Comparison of ENCODE assay signal across 8 mouse cellular contexts in genomic region chr2:7395935-7396334, GRCm38 (mm10).
DNase-seq lines count a peak whose midpoint lies in the region; ATAC-seq and TF ChIP-seq lines count a peak whose summit lies in the region.

No protein-coding gene starts in this region.

- no peak for TF ChIP-seq CTCF in heart, adult 2 months (IDR thresholded peaks at IDR 0.05)

- TF ChIP-seq POLR2A in heart, adult 2 months (IDR thresholded peaks at IDR 0.05; ENCODE audit: insufficient read depth, low read depth, low read length): no peak

- no peak overlapping the region for H3K9ac ChIP-seq in heart, embryonic 11.5 days (ENCODE audit: low read depth, low read length)
- H3K9ac ChIP-seq in heart, adult 2 months (ENCODE audit: low read depth, low read length): no peak overlapping the region
- H3K9ac ChIP-seq in forebrain, embryonic 13.5 days: peak overlapping the region; percentile 48
- no peak overlapping the region for H3K9ac ChIP-seq in midbrain, embryonic 11.5 days (ENCODE audit: low read length)

- no peak for ATAC-seq in heart, embryonic 11.5 days (replicated peaks; ENCODE audit: insufficient number of reproducible peaks, low FRiP score, low TSS enrichment)
- peak; percentile 77; the same call in 1 of the 2 replicates for ATAC-seq in forebrain, embryonic 13.5 days
- peak; percentile 48; the same call in 1 of the 2 replicates for ATAC-seq in midbrain, embryonic 11.5 days (ENCODE audit: low FRiP score)

- peak overlapping the region; percentile 29 for H3K4me2 ChIP-seq in heart, embryonic 11.5 days
- H3K4me2 ChIP-seq in forebrain, embryonic 13.5 days: peak overlapping the region; percentile 60
- peak overlapping the region; percentile 17; the same call in 1 of the 2 replicates for H3K4me2 ChIP-seq in midbrain, embryonic 11.5 days

- no peaks in the 10 kb centered on the region for H3K36me3 ChIP-seq in heart, embryonic 11.5 days (ENCODE audit: control insufficient read depth, insufficient read depth, low read length)
- H3K36me3 ChIP-seq in heart, adult 2 months (ENCODE audit: control insufficient read depth, insufficient read depth, low read length): no peaks in the 10 kb centered on the region
- no peaks in the 10 kb centered on the region for H3K36me3 ChIP-seq in forebrain, embryonic 13.5 days (ENCODE audit: poor library complexity, severe bottlenecking)
- no peaks in the 10 kb centered on the region for H3K36me3 ChIP-seq in midbrain, embryonic 11.5 days (ENCODE audit: control insufficient read depth, insufficient read depth, low read length)

- WGBS in heart, embryonic 11.5 days (ENCODE audit: insufficient replicate concordance): 35% methylated on average over 8 of the region's 8 CpGs
- 59% methylated on average over 8 of the region's 8 CpGs for WGBS in heart, adult 2 months
- 4% methylated on average over 8 of the region's 8 CpGs for WGBS in forebrain, embryonic 13.5 days
- WGBS in midbrain, embryonic 11.5 days: 28% methylated on average over 8 of the region's 8 CpGs

- H3K79me2 ChIP-seq in heart, adult 2 months (replicated peaks; ENCODE audit: control insufficient read depth, insufficient read depth, low read length): no peaks in the 10 kb centered on the region

- DNase-seq in heart, adult 2 months: no peak
- peak; percentile 22 for DNase-seq in Muller cell, postnatal 12 days (ENCODE audit: inconsistent ontology term)
- DNase-seq in midbrain, embryonic 11.5 days (ENCODE audit: low spot score, missing footprints): no peak
- no peak for DNase-seq in adrenal gland, postnatal 25 days
- no peak for DNase-seq in adrenal gland, adult 8-10 months
- DNase-seq in urinary bladder, adult 2 months (ENCODE audit: low spot score): no peak

- no peaks in the 10 kb centered on the region for H3K4me1 ChIP-seq in heart, embryonic 11.5 days (ENCODE audit: control insufficient read depth, insufficient read depth, low read length)
- H3K4me1 ChIP-seq in heart, adult 2 months (ENCODE audit: control insufficient read depth, insufficient read depth, low read length): no peaks in the 10 kb centered on the region
- H3K4me1 ChIP-seq in forebrain, embryonic 13.5 days: peaks cover 12% of the 10 kb centered on the region
- H3K4me1 ChIP-seq in midbrain, embryonic 11.5 days (ENCODE audit: control insufficient read depth, insufficient read depth, low read length): 0 out of 2 replicates have a peak, but pooled peaks cover 2% of the 10 kb centered on the region

- H3K27ac ChIP-seq in heart, embryonic 11.5 days (ENCODE audit: low read depth, low read length): no peak overlapping the region
- no peak overlapping the region for H3K27ac ChIP-seq in heart, adult 2 months
- no peak overlapping the region for H3K27ac ChIP-seq in forebrain, embryonic 13.5 days
- no peak overlapping the region for H3K27ac ChIP-seq in midbrain, embryonic 11.5 days (ENCODE audit: low read depth, low read length)

- no peaks in the 10 kb centered on the region for H3K27me3 ChIP-seq in heart, embryonic 11.5 days (ENCODE audit: control insufficient read depth, insufficient read depth, low read length)
- H3K27me3 ChIP-seq in heart, adult 2 months (ENCODE audit: control insufficient read depth, insufficient read depth, low read length): no peaks in the 10 kb centered on the region
- H3K27me3 ChIP-seq in forebrain, embryonic 13.5 days: no peaks in the 10 kb centered on the region
- H3K27me3 ChIP-seq in midbrain, embryonic 11.5 days (ENCODE audit: control insufficient read depth, insufficient read depth, low read length): no peaks in the 10 kb centered on the region

- intact Hi-C loops in heart, adult 2 months (cut with DNase I): no loop called here

- no peak for TF ChIP-seq EP300 in heart, adult 2 months (IDR thresholded peaks at IDR 0.05; ENCODE audit: insufficient read depth, low read depth, low read length)

- H3K4me3 ChIP-seq in heart, embryonic 11.5 days (ENCODE audit: low read depth, low read length): no peak overlapping the region
- no peak overlapping the region for H3K4me3 ChIP-seq in heart, adult 2 months
- H3K4me3 ChIP-seq in forebrain, embryonic 13.5 days: peak overlapping the region; percentile 35
- no peak overlapping the region for H3K4me3 ChIP-seq in midbrain, embryonic 11.5 days (ENCODE audit: low read depth, low read length)

- H3K9me3 ChIP-seq in heart, embryonic 11.5 days (replicated peaks; ENCODE audit: control insufficient read depth, low read length): no peaks in the 10 kb centered on the region
- no peaks in the 10 kb centered on the region for H3K9me3 ChIP-seq in forebrain, embryonic 13.5 days (replicated peaks)
- no peaks in the 10 kb centered on the region for H3K9me3 ChIP-seq in midbrain, embryonic 11.5 days (ENCODE audit: control insufficient read depth, low read length)
